Mouse (Mus musculus) lung, postnatal 0 days (tissue): ENCODE results near the gene Fhit.

Experiments used
- CTCF ChIP-seq: IDR thresholded peaks from 2 replicates; pipeline ENCODE4 v1.5.1; 2016; ENCODE audit warnings: antibody characterized with exemption, mild to moderate bottlenecking
- EP300 ChIP-seq: IDR thresholded peaks from 2 replicates; pipeline ENCODE4 v1.6.1; 2016; ENCODE audit warnings: antibody characterized with exemption, mild to moderate bottlenecking, control low read depth

- TF ChIP-seq EP300: no peak
- no peak for TF ChIP-seq CTCF
Observed at GRCm38 (mm10) chr14:10445360-10445759, 716.5 kb downstream of the Fhit start.
